Mouse (Mus musculus) stomach, embryonic 14.5 days (tissue): ENCODE measurements around the gene Sgsh. TPM values are rescaled to one million over a fixed set of nuclear protein-coding genes. Genes with fewer than 3 reads are reported as not detected.

Source experiments
- ATAC-seq: fragments of 200-750 bp; cut with Nextera tagmentation; 2 replicates; pipeline ENCODE4 v1.8.0; 2017; ENCODE audit warnings: low read depth, moderate TSS enrichment; ENCODE audit not compliant: insufficient number of reproducible peaks, insufficient read depth, low FRiP score
- H3K27ac ChIP-seq: fragments of 300-500 bp; sonication (generic); 2 replicates; pipeline ENCODE4 v1.5.1; 2014; ENCODE audit warnings: mild to moderate bottlenecking, low read length, moderate library complexity, mixed read lengths
- H3K27me3 ChIP-seq: fragments of 300-500 bp; sonication (generic); 2 replicates; pipeline ENCODE4 v1.6.1; 2014; ENCODE audit warnings: low read length, control low read depth, mixed read lengths; ENCODE audit not compliant: control insufficient read depth, insufficient read depth
- H3K36me3 ChIP-seq: fragments of 300-500 bp; sonication (generic); 2 replicates; pipeline ENCODE4 v1.6.1; 2014; ENCODE audit warnings: mild to moderate bottlenecking, control low read depth, low read length, moderate library complexity, mixed read lengths; ENCODE audit not compliant: control insufficient read depth, insufficient read depth
- H3K4me1 ChIP-seq: fragments of 300-500 bp; sonication (generic); 2 replicates; pipeline ENCODE4 v1.6.1; 2014; ENCODE audit warnings: low read length, control low read depth, mixed read lengths; ENCODE audit not compliant: control insufficient read depth, insufficient read depth
- H3K4me2 ChIP-seq: fragments of 300-500 bp; sonication (generic); replicated peaks from 2 replicates; pipeline ENCODE4 v1.6.1; 2014; ENCODE audit warnings: low read depth, low read length, control low read depth
- H3K4me3 ChIP-seq: fragments of 300-500 bp; sonication (generic); 2 replicates; pipeline ENCODE4 v1.5.1; 2014; ENCODE audit warnings: low read depth, low read length, control low read depth
- H3K9ac ChIP-seq: fragments of 300-500 bp; sonication (generic); replicated peaks from 2 replicates; pipeline ENCODE4 v1.6.1; 2014; ENCODE audit warnings: low read depth, mild to moderate bottlenecking, control low read depth, low read length, moderate library complexity, mixed read lengths
- H3K9me3 ChIP-seq: fragments of 300-500 bp; sonication (generic); 2 replicates; pipeline ENCODE4 v1.6.1; 2016; ENCODE audit warnings: low read depth, low read length, control low read depth; ENCODE audit not compliant: control insufficient read depth
- WGBS: fragments of 180-500 bp; shearing (Covaris S2); extraction: QIAGEN DNeasy Blood & Tissue Kit; methylation state at CpG from one replicate; pipeline ENCODE4 v1.1.7; 2014; 5-methylcytosine and 5-hydroxymethylcytosine counted together
- polyA plus RNA-seq: library from polyadenylated mRNA; unstranded; fragments of >200 nt; fragmentation: Nextera tagmentation; extraction: Ambion mirVana; gene quantifications from 2 replicates; pipeline ENCODE4 v1.2.1, GENCODE M21; 2014

Gene Sgsh
- polyA plus RNA-seq, 1 experiment from 2014 or later = 5.8 TPM

DNA sequence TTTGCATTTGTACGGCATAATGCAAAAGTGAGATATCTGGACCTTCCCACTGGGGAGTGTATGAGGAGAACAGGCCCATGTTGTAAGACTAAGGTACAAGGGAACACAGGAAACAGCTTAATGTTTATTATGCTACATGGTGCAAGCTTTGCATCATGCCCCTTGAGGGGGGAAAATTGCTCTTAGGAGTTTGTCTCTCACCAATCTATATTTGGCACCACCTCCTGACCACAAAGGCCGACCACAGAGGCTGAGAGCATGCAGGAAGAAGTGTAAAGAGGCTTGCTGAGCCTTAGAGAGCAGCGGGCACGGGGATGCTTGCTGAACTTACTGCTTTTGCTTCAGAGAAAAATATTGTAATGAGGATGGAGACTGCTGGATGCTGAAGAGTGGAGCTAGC lies 29.6 kb upstream of the Sgsh start:
- Histone ChIP-seq H3K4me2 (no peak overlapping the region), H3K27me3 (no peaks in the 10 kb centered on the region), H3K9me3 (no peaks in the 10 kb centered on the region), H3K4me1 (peaks cover 5% of the 10 kb centered on the region; the same call in 1 of the 2 replicates), H3K36me3 (no peaks in the 10 kb centered on the region), H3K4me3 (no peak overlapping the region), H3K9ac (no peak overlapping the region), H3K27ac (no peak overlapping the region)
- 82% methylated on average over 4 of the region's 4 CpGs for WGBS
- no peak for ATAC-seq

DNA sequence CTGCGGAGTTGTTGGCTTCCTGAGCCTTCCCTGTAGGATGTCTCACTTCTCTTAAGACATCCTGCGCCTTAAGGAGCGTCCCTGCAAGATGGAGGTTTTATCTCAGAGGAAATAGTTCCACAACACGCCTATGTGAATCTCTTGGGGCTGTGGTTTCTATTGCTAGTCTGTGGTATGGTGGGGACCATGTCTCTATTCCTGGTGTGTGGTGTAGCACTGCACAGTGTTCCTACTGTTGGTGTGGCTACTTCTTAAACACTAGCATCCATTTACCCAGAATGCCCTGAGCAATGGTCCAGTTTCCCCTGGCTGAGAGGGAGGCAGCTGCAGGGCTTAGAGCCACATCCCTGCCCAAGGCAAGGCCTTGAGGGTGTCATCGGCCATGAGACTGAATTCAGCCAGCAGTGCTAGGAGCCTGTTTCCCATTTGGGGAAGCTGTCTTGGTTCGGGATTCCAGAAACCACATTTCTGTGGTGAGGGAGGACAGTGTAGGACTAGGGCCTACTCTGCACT lies 27.1 kb upstream of the Sgsh start:
- no peak overlapping the region for H3K4me3 ChIP-seq
- no peak overlapping the region for H3K27ac ChIP-seq
- WGBS = 79% methylated on average over 6 of the region's 6 CpGs
- 0 out of 2 replicates have a peak, but pooled peaks cover 2% of the 10 kb centered on the region for H3K36me3 ChIP-seq
- H3K9ac ChIP-seq = no peak overlapping the region
- H3K4me2 ChIP-seq = no peak overlapping the region
- ATAC-seq = no peak
- H3K4me1 ChIP-seq = no peaks in the 10 kb centered on the region
- no peaks in the 10 kb centered on the region for H3K27me3 ChIP-seq
- no peaks in the 10 kb centered on the region for H3K9me3 ChIP-seq

DNA sequence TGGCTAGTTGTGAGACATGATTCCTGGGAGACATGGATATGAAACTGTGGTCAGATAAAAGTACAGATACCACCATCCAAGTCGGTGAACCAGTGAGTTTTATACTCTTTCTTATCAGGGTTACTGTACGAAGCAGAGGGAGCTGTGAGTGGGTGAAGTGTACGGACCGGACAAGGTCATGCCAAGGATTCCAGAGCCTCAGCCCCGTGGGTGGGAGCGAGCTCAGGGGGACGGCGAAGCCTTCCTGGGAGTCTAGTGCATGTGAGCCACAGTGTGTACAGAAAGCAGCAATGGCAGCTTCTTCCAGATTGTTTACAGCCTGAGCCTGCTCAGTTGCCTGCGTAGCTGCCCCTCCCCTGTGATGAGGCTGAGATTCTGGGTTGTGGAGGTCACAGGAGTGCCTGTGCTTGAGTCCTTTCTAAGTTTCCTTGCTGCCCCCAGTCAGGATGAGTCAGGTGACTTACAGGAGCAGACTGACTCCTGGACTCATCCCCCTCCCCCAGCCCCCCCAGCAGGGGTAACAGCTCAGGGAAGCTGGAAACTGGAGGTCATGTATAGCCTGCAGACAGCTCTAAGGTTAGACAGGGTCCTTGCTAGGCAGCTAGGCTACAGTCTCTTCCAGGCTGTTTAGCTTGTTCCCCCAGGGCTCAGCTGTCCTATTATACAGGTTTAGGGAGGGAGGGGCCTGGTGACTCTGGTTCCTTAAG lies 26.4 kb upstream of the Sgsh start:
- Histone ChIP-seq H3K4me2 (no peak overlapping the region), H3K27me3 (no peaks in the 10 kb centered on the region), H3K4me1 (no peaks in the 10 kb centered on the region), H3K9ac (no peak overlapping the region), H3K9me3 (no peaks in the 10 kb centered on the region), H3K36me3 (0 out of 2 replicates have a peak, but pooled peaks cover 4% of the 10 kb centered on the region), H3K4me3 (no peak overlapping the region), H3K27ac (no peak overlapping the region)
- WGBS = 66% methylated on average over 9 of the region's 9 CpGs
- ATAC-seq = no peak

DNA sequence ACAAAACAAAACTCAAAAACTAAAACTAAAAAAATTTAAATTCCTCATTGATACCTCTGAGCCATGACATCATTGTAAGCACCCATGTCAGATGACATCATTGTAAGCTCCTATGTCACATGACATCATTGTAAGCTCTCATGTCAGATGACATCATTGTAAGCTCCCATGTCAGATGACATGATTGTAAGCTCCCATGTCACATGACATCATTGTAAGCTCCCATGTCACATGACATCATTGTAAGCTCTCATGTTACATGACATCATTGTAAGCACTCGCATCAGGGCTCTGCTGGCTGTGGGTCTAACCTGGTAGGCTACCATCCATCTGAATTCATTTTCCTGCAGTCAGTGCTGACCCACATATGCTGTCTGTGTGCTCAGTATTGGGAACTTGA lies 23.2 kb upstream of the Sgsh start:
- Histone ChIP-seq H3K9me3 (no peaks in the 10 kb centered on the region), H3K4me2 (no peak overlapping the region), H3K27me3 (no peaks in the 10 kb centered on the region), H3K4me1 (no peaks in the 10 kb centered on the region), H3K36me3 (0 out of 2 replicates have a peak, but pooled peaks cover 4% of the 10 kb centered on the region), H3K27ac (no peak overlapping the region), H3K9ac (no peak overlapping the region), H3K4me3 (no peak overlapping the region)
- 93% methylated on average over 1 of the region's 1 CpGs for WGBS
- ATAC-seq = no peak

DNA sequence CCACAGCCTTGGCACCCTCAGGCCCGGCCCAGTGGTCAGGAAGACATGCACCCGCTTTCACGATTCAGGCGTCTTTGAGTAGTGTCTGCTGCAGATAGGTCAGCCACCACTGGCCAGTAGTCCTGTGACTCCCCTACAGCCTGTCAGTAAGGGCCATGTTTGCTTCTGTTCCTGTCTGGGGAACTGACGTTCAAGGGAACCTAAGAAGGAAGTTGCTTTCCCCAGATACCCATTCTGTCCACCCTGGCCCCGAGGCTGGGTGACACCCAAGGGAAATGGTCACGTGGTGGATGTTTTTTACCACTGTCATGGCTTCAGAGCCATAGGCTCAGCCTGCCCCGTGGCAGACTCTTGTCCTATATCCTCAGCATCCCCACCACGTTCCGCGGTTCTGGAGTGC lies 22.0 kb upstream of the Sgsh start:
- Histone ChIP-seq H3K9ac (no peak overlapping the region), H3K4me2 (no peak overlapping the region), H3K4me3 (no peak overlapping the region), H3K36me3 (0 out of 2 replicates have a peak, but pooled peaks cover 4% of the 10 kb centered on the region), H3K27ac (no peak overlapping the region), H3K27me3 (no peaks in the 10 kb centered on the region), H3K4me1 (no peaks in the 10 kb centered on the region), H3K9me3 (no peaks in the 10 kb centered on the region)
- no peak for ATAC-seq
- WGBS = 91% methylated on average over 11 of the region's 11 CpGs

DNA sequence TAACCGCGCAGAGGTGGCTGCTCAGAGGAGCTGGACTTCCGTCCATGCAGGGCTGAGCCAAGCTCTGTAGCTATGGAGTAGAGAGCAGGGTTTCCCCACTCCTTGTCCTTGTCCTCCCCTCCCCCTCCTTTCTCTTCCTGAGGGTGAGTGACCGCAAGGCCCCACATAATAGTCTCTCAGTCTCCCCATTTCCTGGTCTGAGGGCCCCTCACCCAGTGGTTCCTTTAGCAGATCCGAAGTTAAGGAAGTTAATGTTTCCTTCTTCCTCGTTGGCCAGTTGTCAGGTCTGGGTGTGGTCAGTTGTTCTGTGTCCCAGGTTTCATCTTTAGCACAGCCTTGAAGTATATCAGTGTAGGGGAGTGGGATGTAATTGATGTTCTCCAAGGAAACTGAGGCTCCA lies 20.1 kb upstream of the Sgsh start:
- Histone ChIP-seq H3K4me2 (no peak overlapping the region), H3K9ac (no peak overlapping the region), H3K36me3 (0 out of 2 replicates have a peak, but pooled peaks cover 4% of the 10 kb centered on the region), H3K4me3 (no peak overlapping the region), H3K27ac (no peak overlapping the region), H3K27me3 (no peaks in the 10 kb centered on the region), H3K9me3 (no peaks in the 10 kb centered on the region), H3K4me1 (no peaks in the 10 kb centered on the region)
- no peak for ATAC-seq
- 77% methylated on average over 6 of the region's 6 CpGs for WGBS

DNA sequence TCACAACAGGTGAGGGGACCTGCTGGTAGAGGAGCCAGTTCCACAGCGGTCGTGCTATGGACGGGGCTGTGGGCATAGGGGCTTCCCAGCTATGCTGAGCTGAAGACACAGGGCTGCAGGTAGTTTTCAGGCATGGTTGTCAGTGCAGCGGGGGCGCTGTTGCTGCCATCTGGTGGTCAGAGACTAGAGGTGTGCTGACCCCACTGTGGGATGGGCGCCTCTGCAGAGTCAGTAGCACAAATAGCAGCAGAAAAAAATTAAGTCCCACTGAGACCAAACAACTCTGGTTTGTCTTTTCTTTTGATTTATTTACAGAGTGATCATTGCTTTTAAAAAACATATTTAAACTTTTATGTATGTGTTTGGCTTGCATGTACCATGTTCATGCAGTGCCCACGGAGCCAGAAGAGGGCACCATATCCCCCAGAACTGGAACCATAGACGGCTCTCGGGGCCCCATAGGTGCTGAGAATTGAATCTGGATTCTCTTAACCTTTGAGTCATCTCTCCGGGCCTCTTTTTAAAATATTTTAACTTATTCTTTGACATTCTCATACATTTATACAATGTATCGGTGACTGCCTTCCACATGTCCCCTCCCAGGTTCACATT lies 8.3 kb upstream of the Sgsh start:
- H3K4me1 ChIP-seq = 0 out of 2 replicates have a peak, but pooled peaks cover 5% of the 10 kb centered on the region
- H3K4me3 ChIP-seq = no peak overlapping the region
- H3K36me3 ChIP-seq = no peaks in the 10 kb centered on the region
- H3K27me3 ChIP-seq = no peaks in the 10 kb centered on the region
- H3K4me2 ChIP-seq = no peak overlapping the region
- H3K9ac ChIP-seq = no peak overlapping the region
- no peaks in the 10 kb centered on the region for H3K9me3 ChIP-seq
- ATAC-seq = peak; percentile 76; the same call in 1 of the 2 replicates
- no peak overlapping the region for H3K27ac ChIP-seq
- WGBS = 37% methylated on average over 11 of the region's 11 CpGs

DNA sequence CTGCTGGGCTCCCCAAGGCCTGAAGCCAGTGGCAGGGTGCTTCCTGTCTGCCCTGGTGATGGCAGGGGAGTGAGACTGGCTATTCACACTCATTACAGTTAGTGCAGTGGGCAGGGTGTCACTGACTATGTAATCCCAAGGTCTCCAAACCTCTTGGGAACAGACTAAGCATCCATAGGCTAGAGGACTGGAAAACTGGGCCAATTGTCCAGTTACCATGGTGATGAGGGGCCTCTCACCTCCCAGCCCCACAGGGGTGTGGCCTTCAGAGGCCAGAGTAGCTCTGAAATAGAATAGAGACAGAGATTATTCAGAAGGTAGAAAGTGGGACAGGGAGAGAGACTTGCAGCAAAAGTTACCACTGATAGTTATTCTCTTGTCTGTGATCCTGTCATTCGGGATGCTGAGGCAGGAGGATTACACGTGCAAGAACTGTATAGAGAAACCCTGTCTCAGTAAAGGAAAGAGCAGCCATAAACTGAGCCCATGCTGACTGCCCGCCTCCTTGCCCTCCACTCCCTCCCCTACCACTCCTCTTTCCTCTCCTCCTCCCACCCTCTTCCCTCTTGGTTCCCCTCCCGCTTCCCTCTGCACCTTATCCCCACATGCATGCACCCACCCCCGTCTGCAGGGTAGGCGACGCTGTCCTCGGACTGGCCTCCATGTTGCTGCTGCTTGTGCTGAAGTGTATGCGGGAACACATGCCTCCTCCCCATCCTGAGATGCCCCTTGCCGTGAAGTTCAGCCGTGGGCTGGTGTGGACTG lies 7.6 kb upstream of the Sgsh start:
- ATAC-seq = peak; percentile 10; the same call in 1 of the 2 replicates
- H3K9ac ChIP-seq = no peak overlapping the region
- no peak overlapping the region for H3K4me3 ChIP-seq
- no peaks in the 10 kb centered on the region for H3K27me3 ChIP-seq
- 0 out of 2 replicates have a peak, but pooled peaks cover 5% of the 10 kb centered on the region for H3K4me1 ChIP-seq
- H3K9me3 ChIP-seq = no peaks in the 10 kb centered on the region
- no peak overlapping the region for H3K27ac ChIP-seq
- no peak overlapping the region for H3K4me2 ChIP-seq
- WGBS = 31% methylated on average over 11 of the region's 11 CpGs
- no peaks in the 10 kb centered on the region for H3K36me3 ChIP-seq
